Mouse (Mus musculus): ENCODE results near the gene Ly75. TPM values are rescaled to one million over a fixed set of nuclear protein-coding genes. Genes with fewer than 3 reads are reported as not detected.

Ly75 gene
- 1.8 and 4.7 TPM in 2 replicates for polyA plus RNA-seq (2011; ENCODE audit: insufficient read depth, insufficient read length, low replicate concordance, missing spikeins)

DNA sequence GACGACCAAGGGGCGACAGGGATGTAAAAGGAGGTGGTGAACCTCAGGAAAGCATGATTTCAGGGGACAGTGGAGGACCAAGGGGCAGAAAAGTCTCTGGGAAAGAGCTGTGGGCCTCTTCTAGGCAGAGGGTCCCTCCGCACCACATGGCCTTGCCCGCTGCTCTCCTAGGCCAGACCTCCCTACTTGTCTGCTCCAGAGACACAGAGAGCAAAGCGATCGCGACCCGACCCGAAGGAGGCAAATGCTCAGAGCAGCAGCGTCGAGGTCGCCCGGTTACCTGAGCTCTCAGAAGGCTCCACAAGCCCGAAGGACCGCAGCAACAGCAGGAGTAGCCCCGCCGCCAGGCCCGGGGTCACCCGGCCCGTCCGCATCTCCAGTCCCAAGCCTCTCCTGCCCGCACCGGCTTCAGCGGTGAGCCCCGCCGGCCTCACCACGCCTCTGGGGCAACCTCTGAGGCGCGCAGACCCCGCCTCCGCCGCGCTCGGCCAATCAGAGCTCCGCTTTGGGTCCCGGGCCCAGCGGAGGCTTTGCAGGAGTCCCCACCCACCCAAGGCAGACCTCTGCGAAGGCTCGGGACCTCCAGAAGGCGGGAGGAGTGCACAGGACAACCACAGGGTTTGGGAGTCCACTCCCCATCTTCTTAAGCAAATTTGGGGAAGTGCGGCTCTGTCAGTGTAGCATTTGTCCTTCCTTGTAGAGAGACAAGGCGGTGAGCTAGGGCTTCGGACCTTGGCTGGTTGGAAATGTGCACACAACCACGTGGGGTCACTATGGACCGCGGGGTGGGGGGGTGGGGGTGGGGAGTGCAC is at the start of gene Ly75:
TSS of gene Ly75 (minus strand) at position 446 of the 812 bp plus-strand sequence.
- peak; percentile 40; the same call in 1 of the 2 replicates for TF ChIP-seq POLR2A (IDR thresholded peaks at IDR 0.05; ENCODE audit: borderline replicate concordance, control insufficient read depth, low read depth, low read length)
- no peak for TF ChIP-seq CTCF (IDR thresholded peaks at IDR 0.05; ENCODE audit: control insufficient read depth, insufficient read depth, low read length)
- Histone ChIP-seq H3K4me1 (ENCODE audit: control insufficient read depth, insufficient read depth, low read length) (no peaks in the 10 kb centered on the region; the same call in 1 of the 2 replicates), H3K27ac (ENCODE audit: control insufficient read depth, insufficient read depth, low read depth, low read length, poor library complexity) (peak within 1 kb of the TSS; percentile 85), H3K4me3 (replicated peaks; ENCODE audit: control insufficient read depth, low read depth, low read length) (peak within 1 kb of the TSS; percentile 63)
- under 1% methylated on average over 46 of the region's 46 CpGs for WGBS

DNA sequence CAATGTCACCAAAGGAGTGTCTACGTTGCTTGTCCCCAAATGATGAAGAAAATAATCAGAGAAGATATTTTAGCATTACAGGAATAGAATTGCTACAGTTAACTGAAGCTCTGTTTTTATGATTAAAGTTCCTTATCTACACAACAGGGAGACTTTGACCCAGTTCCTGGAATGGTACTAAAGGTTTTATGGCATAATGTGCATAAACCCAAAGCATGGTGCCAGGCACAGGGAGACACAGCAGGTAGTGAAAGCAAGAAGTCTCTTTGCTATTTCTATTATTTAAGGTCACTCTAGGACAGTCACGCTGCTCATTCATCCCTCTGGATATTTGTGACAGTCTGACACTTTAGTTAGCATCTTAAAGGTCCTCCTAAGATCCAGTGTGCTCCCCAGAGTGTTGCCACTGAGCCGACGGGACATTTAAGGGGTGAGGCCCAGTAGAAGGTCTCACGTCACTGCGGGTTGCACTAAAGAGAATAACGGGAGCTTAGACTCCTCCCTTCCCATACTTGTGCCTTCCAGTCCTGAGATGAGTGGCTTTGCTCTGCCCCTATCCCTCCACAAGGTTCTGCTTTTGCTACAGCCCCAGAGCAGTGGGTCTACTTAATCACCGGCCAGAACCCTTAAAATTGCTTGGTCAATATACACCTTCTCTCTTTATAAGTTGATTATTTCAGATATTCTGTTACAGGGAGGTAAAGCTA is 47.4 kb upstream of the Ly75 start:
- WGBS: 69% methylated on average over 8 of the region's 8 CpGs
- no peak for TF ChIP-seq POLR2A (IDR thresholded peaks at IDR 0.05; ENCODE audit: borderline replicate concordance, control insufficient read depth, low read depth, low read length)
- TF ChIP-seq CTCF (IDR thresholded peaks at IDR 0.05; ENCODE audit: control insufficient read depth, insufficient read depth, low read length): no peak
- Histone ChIP-seq H3K27ac (ENCODE audit: control insufficient read depth, insufficient read depth, low read depth, low read length, poor library complexity) (no peak overlapping the region), H3K4me3 (replicated peaks; ENCODE audit: control insufficient read depth, low read depth, low read length) (no peak overlapping the region), H3K4me1 (ENCODE audit: control insufficient read depth, insufficient read depth, low read length) (no peaks in the 10 kb centered on the region)

DNA sequence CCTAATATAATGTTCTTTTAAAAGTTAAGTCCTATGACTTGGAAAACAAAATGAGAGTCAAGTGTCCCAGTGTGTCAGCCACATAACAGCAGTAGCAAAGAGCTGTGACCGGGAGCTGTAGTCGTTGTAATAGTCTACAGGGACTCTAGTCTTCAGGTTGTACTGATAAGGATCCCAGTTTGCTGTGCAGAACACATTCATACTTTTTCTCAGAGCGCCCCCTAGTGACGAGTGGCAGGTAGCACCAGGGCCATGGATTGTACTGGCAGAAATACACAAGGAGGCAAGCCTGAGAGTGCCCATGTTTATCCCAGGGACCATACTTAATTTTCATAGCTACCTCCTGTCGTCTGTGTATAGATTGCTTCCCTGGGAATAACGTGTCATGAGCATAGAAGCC is 35.0 kb upstream of the Ly75 start:
- H3K4me1 ChIP-seq (ENCODE audit: control insufficient read depth, insufficient read depth, low read length): no peaks in the 10 kb centered on the region
- 6% methylated on average over 6 of the region's 6 CpGs for WGBS
- H3K27ac ChIP-seq (ENCODE audit: control insufficient read depth, insufficient read depth, low read depth, low read length, poor library complexity): no peak overlapping the region
- H3K4me3 ChIP-seq (replicated peaks; ENCODE audit: control insufficient read depth, low read depth, low read length): no peak overlapping the region
- TF ChIP-seq POLR2A (IDR thresholded peaks at IDR 0.05; ENCODE audit: borderline replicate concordance, control insufficient read depth, low read depth, low read length) (no peak), CTCF (IDR thresholded peaks at IDR 0.05; ENCODE audit: control insufficient read depth, insufficient read depth, low read length) (peak; percentile 83)

DNA sequence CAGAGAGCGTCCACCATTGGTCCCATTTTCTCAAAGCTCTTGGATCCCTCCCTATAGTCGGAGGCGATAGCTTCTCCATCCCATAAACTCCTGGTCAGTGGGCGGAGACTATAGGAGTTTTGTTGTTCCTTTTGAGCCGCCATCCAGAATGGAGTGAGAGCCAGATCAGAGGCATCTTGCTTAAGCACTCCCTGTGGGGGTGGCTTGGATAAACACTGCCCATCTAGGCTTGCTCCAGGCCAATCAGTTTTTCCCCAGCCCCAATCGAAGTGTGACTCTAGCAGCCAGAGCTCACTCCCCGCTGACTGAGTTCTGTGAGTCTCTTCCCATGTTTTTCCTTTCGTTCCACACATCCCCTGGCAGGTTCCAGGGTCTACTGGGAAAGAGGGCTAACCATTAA is 31.2 kb upstream of the Ly75 start:
- Histone ChIP-seq H3K4me3 (replicated peaks; ENCODE audit: control insufficient read depth, low read depth, low read length) (no peak overlapping the region), H3K4me1 (ENCODE audit: control insufficient read depth, insufficient read depth, low read length) (no peaks in the 10 kb centered on the region), H3K27ac (ENCODE audit: control insufficient read depth, insufficient read depth, low read depth, low read length, poor library complexity) (no peak overlapping the region)
- TF ChIP-seq CTCF (IDR thresholded peaks at IDR 0.05; ENCODE audit: control insufficient read depth, insufficient read depth, low read length) (no peak), POLR2A (IDR thresholded peaks at IDR 0.05; ENCODE audit: borderline replicate concordance, control insufficient read depth, low read depth, low read length) (no peak)
- 82% methylated on average over 8 of the region's 8 CpGs for WGBS

DNA sequence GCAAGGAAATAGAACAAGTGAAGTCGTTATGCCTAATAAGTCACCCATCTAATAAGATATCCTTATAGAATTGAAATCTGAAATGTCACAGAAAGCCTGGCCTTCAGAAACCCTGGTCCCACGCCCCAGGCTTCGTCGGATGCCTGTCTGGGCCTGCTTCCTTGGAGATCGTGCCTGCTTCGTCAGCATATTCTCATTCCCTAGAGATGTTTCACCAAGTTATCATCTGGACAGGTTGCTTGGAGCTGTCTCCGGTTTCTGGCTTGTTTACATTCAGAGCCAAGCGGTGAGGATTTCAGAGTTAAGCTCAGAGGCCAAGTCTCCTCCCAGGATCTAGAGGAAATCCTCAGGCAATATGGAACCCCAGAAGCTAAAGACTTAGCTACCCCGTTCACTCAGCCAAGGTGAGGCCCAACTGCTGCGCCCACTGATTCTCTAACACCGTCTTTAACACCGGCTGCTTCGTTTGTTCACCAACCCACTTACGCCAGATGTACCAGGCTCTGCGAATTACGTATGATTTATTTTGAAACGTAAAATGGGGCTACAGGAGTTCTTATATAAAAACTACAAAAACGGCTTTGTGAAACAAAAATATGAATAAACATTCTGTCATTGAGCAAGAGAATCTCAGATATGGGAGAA is 30.0 kb upstream of the Ly75 start:
- Histone ChIP-seq H3K4me1 (ENCODE audit: control insufficient read depth, insufficient read depth, low read length) (no peaks in the 10 kb centered on the region), H3K4me3 (replicated peaks; ENCODE audit: control insufficient read depth, low read depth, low read length) (no peak overlapping the region), H3K27ac (ENCODE audit: control insufficient read depth, insufficient read depth, low read depth, low read length, poor library complexity) (no peak overlapping the region)
- WGBS: 84% methylated on average over 18 of the region's 18 CpGs
- TF ChIP-seq CTCF (IDR thresholded peaks at IDR 0.05; ENCODE audit: control insufficient read depth, insufficient read depth, low read length) (no peak), POLR2A (IDR thresholded peaks at IDR 0.05; ENCODE audit: borderline replicate concordance, control insufficient read depth, low read depth, low read length) (no peak)

DNA sequence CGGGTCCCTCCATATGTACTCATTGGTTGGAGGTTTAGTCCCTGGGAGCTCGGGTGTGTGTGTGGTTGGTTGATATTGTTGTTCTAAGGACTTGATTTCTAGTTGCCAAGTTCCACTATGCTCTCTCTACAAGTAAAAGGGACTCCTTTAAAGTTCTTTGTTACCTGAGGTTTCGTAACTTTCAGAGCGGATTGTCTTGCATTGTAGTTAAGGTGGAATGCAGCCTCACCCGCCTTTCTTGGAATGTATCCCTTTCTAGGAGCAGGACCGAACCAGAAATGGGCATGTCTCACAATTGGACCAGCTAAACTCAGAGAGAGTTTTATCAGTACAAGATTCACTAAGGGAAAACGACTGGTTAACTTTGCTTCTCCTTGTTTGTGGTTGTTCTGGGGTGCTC is 28.1 kb upstream of the Ly75 start:
- Histone ChIP-seq H3K27ac (ENCODE audit: control insufficient read depth, insufficient read depth, low read depth, low read length, poor library complexity) (no peak overlapping the region), H3K4me1 (ENCODE audit: control insufficient read depth, insufficient read depth, low read length) (peaks cover 2% of the 10 kb centered on the region; the same call in 1 of the 2 replicates), H3K4me3 (replicated peaks; ENCODE audit: control insufficient read depth, low read depth, low read length) (no peak overlapping the region)
- TF ChIP-seq POLR2A (IDR thresholded peaks at IDR 0.05; ENCODE audit: borderline replicate concordance, control insufficient read depth, low read depth, low read length): no peak
- TF ChIP-seq CTCF (IDR thresholded peaks at IDR 0.05; ENCODE audit: control insufficient read depth, insufficient read depth, low read length): no peak
- 75% methylated on average over 7 of the region's 7 CpGs for WGBS

DNA sequence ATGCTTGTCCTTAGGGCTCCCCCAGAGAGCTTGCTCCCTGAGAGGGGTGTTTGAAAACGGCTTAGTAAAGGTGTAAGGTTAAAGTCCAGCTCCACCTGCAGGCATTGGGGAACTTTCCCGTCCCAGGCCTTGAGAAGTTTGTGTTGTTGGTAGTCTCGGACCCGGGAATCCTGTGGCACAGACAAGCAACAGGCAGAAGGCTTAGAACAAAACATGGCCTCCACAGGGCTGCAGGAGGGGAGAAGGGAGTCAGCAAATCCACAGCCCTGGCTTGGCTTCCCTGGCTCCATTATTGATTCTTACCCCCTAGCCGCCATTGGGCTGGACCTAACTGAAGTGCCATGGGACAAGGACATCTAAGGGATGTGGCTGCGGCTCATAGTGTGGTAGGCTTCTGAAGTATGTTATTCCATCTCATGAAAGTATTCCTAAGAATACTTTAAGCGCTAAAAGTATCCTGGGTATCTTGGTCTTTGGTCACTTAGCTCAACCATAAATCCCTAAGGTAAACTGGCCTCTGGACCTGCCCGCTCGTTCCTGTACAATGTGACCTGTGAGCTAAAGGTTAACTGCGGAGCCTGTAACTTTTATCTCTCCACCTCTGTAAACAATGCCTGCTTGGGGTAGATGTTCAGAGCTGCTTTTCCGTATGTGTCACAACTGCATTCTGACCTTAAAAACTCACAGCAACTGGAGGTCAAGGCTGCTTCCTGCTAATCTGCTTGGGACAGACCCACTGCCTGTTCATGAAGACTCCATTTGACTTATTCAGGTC is 27.1 kb upstream of the Ly75 start:
- 83% methylated on average over 11 of the region's 11 CpGs for WGBS
- Histone ChIP-seq H3K27ac (ENCODE audit: control insufficient read depth, insufficient read depth, low read depth, low read length, poor library complexity) (no peak overlapping the region), H3K4me3 (replicated peaks; ENCODE audit: control insufficient read depth, low read depth, low read length) (no peak overlapping the region), H3K4me1 (ENCODE audit: control insufficient read depth, insufficient read depth, low read length) (peaks cover 2% of the 10 kb centered on the region; the same call in 1 of the 2 replicates)
- TF ChIP-seq POLR2A (IDR thresholded peaks at IDR 0.05; ENCODE audit: borderline replicate concordance, control insufficient read depth, low read depth, low read length): no peak
